Mouse (Mus musculus) forebrain, embryonic 11.5 days (tissue): ENCODE results near the gene Zbtb38. TPM values are rescaled to one million over a fixed set of nuclear protein-coding genes. Genes with fewer than 3 reads are reported as not detected.

Source experiments
- ATAC-seq: fragments of 200-750 bp; cut with Nextera tagmentation; replicated peaks from 2 replicates; pipeline ENCODE4 v1.8.0; 2017; ENCODE audit warnings: moderate TSS enrichment; ENCODE audit not compliant: low FRiP score
- DNase-seq: peaks from one replicate; pipeline ENCODE4 v3.0.0-alpha.2; 2017; ENCODE audit warnings: low spot score
- H3K27ac ChIP-seq: fragments of 300-500 bp; sonication (generic); 2 replicates; pipeline ENCODE4 v1.5.1; 2014; ENCODE audit warnings: low read depth, low read length
- H3K27me3 ChIP-seq: fragments of 300-500 bp; sonication (generic); 2 replicates; pipeline ENCODE4 v1.6.1; 2014; ENCODE audit warnings: mild to moderate bottlenecking, low read length, mixed read lengths; ENCODE audit not compliant: control insufficient read depth, insufficient read depth
- H3K36me3 ChIP-seq: fragments of 300-500 bp; sonication (generic); 2 replicates; pipeline ENCODE4 v1.6.1; 2014; ENCODE audit warnings: mild to moderate bottlenecking, low read length, moderate library complexity, mixed read lengths; ENCODE audit not compliant: control insufficient read depth, insufficient read depth
- H3K4me1 ChIP-seq: fragments of 300-500 bp; sonication (generic); replicated peaks from 2 replicates; pipeline ENCODE4 v1.6.1; 2014; ENCODE audit warnings: low read length, mixed read lengths; ENCODE audit not compliant: control insufficient read depth, insufficient read depth
- H3K4me2 ChIP-seq: fragments of 300-500 bp; sonication (generic); 2 replicates; pipeline ENCODE4 v1.6.1; 2014; ENCODE audit warnings: low read depth, mild to moderate bottlenecking, low read length, moderate library complexity, mixed read lengths; ENCODE audit not compliant: severe bottlenecking
- H3K4me3 ChIP-seq: fragments of 300-500 bp; sonication (generic); 2 replicates; pipeline ENCODE4 v1.5.1; 2014; ENCODE audit warnings: low read depth, low read length
- H3K9ac ChIP-seq: fragments of 300-500 bp; sonication (generic); 2 replicates; pipeline ENCODE4 v1.6.1; 2014; ENCODE audit warnings: low read length
- H3K9me3 ChIP-seq: fragments of 300-500 bp; sonication (generic); 2 replicates; pipeline ENCODE4 v1.6.1; 2016; ENCODE audit warnings: low read length, mixed read lengths; ENCODE audit not compliant: control insufficient read depth
- WGBS: fragments of 180-500 bp; shearing (Covaris S2); extraction: QIAGEN DNeasy Blood & Tissue Kit; methylation state at CpG from one replicate; pipeline ENCODE4 v1.1.7; 2014; 5-methylcytosine and 5-hydroxymethylcytosine counted together
- polyA plus RNA-seq: library from polyadenylated mRNA; unstranded; fragments of >200 nt; fragmentation: Nextera tagmentation; extraction: Ambion mirVana; gene quantifications from 2 replicates; pipeline ENCODE4 v1.2.1, GENCODE M21; 2014

Zbtb38 gene
- polyA plus RNA-seq, 1 experiment from 2014 or later, result 10.5 TPM

- DNase-seq (no peak), ATAC-seq (no peak)
- Histone ChIP-seq H3K4me1 (peaks cover 6% of the 10 kb centered on the region; the same call in 1 of the 2 replicates), H3K27me3 (no peaks in the 10 kb centered on the region), H3K9me3 (no peaks in the 10 kb centered on the region), H3K4me2 (no peak overlapping the region), H3K36me3 (no peaks in the 10 kb centered on the region), H3K9ac (no peak overlapping the region; the same call in 1 of the 2 replicates), H3K27ac (no peak overlapping the region), H3K4me3 (no peak overlapping the region)
- 66% methylated on average over 15 of the region's 15 CpGs for WGBS
Observed at GRCm38 (mm10) chr9:96740712-96741364, 11.8 kb downstream of the Zbtb38 start.

DNA sequence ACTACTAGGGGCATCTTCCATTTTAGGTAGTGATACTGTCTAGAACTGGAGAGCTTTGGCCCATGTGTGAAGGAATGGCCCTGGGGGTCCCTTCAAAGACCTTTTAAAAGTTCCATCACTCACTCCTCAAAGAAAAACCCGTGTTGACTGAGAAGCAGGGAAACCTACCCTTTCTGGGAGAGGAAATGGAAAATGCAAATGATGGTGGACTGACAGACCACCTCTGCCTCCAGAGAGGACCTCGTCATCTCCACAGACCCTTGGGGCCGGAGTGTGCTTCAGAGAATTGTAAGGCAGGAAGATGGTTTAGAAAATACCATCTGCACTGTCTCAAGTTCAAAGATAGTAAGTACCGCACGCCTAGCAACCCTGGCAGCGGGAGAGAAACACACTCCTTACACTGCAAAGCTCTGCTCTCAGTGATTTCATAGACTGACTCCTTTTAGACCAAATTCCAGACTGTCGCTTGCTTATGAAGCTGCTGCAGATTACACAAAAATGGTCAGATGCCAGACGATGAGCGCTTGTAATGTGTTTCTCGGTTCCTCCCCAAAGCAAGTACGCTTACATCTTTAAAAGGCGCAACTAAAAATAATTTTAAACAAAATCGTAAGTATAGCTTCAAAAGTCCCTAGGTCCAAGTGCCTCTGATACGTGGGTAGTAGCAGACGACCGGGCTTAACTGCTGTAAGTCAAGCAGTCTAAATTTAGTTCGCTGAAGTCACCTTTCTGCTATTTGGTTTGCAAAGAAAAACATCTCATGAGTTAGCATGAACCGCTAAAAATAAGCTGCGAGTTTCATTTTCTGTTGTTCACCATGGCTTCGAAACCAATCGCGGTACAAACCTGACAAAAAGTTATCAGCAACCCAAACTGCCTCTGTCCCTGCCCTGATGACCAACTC is 12.6 kb downstream of the Zbtb38 start:
- H3K4me3 ChIP-seq, result no peak overlapping the region
- DNase-seq (no peak), ATAC-seq (no peak)
- H3K27ac ChIP-seq, result no peak overlapping the region
- no peak overlapping the region for H3K9ac ChIP-seq
- H3K4me2 ChIP-seq, result no peak overlapping the region
- 93% methylated on average over 22 of the region's 22 CpGs for WGBS
- H3K9me3 ChIP-seq, result no peaks in the 10 kb centered on the region
- no peaks in the 10 kb centered on the region for H3K36me3 ChIP-seq
- H3K27me3 ChIP-seq, result no peaks in the 10 kb centered on the region
- H3K4me1 ChIP-seq, result peaks cover 6% of the 10 kb centered on the region; the same call in 1 of the 2 replicates

DNA sequence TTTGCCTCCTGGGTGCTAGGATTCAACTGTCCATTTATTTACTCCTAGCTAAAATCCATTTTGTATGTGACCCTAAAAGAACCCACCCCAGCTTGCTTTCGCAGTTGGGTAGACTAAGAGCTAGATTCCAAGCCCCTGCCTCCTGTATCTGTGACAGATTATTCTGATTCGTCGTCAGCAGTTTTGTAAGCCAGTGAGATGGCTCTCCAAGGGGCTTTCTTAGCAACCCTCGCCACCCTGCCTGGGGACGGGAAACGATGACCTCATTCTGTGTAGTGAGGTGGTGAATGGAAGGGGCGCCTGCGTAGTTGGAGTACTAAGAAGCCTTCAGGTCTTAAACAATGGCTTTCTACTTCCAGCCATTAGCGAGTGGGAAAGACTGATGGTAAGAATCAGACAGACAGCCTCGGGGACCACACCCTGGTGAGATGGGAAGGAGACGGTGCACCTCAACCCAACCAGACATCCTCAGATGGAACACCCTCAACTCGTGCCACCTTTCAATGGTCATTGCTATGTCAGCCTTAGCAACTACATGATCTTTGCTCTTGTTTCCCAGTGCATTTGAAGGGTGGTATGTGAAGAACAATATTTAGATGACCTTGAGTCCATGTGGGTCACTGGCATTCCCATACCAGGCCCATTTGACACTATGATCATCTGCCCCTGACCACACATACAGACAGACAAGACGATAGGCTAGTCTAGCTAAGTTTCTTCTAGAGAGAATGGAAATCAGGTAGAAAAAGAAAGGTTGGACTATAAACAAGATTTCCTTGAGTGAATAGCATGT is 13.9 kb downstream of the Zbtb38 start:
- H3K4me3 ChIP-seq, result no peak overlapping the region
- no peaks in the 10 kb centered on the region for H3K36me3 ChIP-seq
- no peak overlapping the region for H3K4me2 ChIP-seq
- DNase-seq, result no peak
- H3K27ac ChIP-seq, result no peak overlapping the region
- ATAC-seq, result no peak
- no peaks in the 10 kb centered on the region for H3K27me3 ChIP-seq
- peaks cover 6% of the 10 kb centered on the region; the same call in 1 of the 2 replicates for H3K4me1 ChIP-seq
- H3K9me3 ChIP-seq, result no peaks in the 10 kb centered on the region
- no peak overlapping the region for H3K9ac ChIP-seq
- WGBS, result 77% methylated on average over 13 of the region's 13 CpGs

DNA sequence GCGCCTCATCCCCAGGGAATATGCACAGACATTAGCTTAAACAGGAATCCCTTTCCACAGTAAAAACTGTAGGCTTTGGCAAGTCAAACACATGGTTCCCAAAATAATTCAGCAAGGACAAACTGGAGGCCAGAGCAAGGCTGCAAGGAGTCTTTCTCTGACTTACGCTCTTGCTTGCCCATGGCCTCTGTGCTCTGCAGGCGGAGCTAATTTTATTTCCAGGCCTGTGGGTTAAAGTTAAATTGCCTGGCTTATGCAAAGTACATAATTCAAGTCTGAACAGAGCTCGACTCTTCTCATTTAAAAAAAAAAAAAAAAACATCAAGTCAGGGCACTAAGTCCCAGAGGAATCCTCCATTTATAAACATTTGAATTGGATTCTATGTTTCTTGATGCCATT is 16.7 kb downstream of the Zbtb38 start:
- Histone ChIP-seq H3K4me1 (peaks cover 8% of the 10 kb centered on the region), H3K27ac (no peak overlapping the region), H3K27me3 (no peaks in the 10 kb centered on the region), H3K4me2 (no peak overlapping the region), H3K9me3 (no peaks in the 10 kb centered on the region), H3K9ac (no peak overlapping the region), H3K4me3 (no peak overlapping the region), H3K36me3 (no peaks in the 10 kb centered on the region)
- no peak for ATAC-seq
- peak; percentile 47 for DNase-seq
- WGBS, result 71% methylated on average over 4 of the region's 4 CpGs

DNA sequence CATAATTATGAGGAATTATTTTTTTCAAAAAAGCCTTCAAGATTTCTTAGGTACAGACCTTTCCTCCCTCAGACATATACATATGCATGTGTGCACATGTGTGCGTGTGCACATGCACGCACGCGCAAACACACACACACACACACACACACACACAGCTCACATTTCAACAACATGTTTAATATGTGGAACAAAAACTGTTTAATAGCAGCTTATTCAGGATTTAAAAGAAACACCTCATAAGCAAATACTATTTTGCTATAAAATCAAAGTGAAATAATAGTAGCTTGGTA is 19.3 kb downstream of the Zbtb38 start:
- DNase-seq (no peak), ATAC-seq (no peak)
- Histone ChIP-seq H3K27ac (no peak overlapping the region), H3K4me2 (no peak overlapping the region), H3K27me3 (no peaks in the 10 kb centered on the region), H3K9me3 (no peaks in the 10 kb centered on the region), H3K4me1 (peaks cover 7% of the 10 kb centered on the region), H3K36me3 (no peaks in the 10 kb centered on the region), H3K4me3 (no peak overlapping the region), H3K9ac (no peak overlapping the region)
- WGBS, result 96% methylated on average over 4 of the region's 4 CpGs

DNA sequence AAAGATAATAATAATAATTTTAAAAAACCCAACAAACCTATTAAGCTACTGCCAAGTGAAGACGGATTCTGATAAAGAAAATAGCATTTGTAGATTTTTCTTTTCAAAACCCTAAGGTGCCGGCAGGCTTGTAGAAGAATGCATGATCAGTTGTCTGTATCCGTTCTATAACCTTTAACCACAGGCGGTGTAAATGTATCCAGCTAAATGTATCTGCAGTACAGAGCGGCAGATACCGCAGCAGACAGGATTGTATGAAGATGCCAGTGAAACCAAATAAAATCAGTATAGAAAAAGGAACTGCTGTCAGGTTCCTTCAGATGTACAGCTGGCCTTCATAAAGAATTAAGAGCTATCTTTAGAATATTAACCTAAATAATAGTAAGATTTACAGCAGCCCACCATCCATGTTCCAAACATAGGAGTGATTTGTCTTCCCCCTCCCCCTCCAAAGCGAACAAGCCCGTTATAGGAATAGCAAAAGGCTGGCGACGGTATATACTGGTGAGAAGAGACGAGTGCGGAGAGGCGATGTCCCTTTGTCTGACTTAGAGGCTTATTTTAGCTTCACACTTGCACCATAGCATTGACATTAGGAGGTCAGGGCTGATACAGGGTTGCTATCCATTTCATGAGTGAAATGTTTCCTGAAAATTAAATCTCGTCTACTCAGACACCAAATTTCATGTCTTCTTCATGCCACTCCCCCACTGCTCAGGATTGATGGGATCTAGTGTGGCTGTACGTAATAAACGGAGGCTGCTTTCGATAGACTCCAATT is 19.8 kb downstream of the Zbtb38 start:
- Histone ChIP-seq H3K4me1 (peaks cover 7% of the 10 kb centered on the region), H3K9ac (no peak overlapping the region; the same call in 1 of the 2 replicates), H3K4me3 (no peak overlapping the region), H3K27me3 (no peaks in the 10 kb centered on the region), H3K4me2 (peak overlapping the region; percentile 42; the same call in 1 of the 2 replicates), H3K36me3 (no peaks in the 10 kb centered on the region), H3K9me3 (no peaks in the 10 kb centered on the region), H3K27ac (peak overlapping the region; percentile 4; the same call in 1 of the 2 replicates)
- no peak for ATAC-seq
- peak; percentile 16 for DNase-seq
- WGBS, result 77% methylated on average over 17 of the region's 17 CpGs

DNA sequence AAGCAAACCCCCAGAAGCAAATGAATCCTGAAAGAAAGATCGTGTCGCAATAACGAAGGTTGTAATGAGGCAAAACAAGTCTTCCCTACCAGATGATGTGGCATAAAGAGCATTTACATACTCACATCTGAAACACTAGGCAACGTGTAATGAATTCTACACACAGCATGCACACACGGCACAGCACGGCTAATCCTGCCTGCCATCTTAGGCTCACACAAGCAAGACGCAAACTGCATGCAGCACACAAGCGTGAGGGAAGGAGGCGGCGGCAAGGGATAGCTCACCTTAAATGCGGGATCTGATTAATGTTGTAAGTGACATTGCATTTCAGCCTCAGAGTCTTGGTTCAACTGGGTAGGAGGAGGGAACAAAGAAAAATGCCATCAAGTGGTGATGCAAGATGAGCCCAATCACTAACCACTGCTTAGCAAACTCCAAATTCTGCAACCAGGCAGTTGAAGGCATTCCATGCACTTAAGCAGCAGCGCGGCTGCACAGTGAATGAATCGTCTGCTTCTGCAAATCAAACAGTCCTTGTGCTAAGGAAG is 20.6 kb downstream of the Zbtb38 start:
- DNase-seq (peak; percentile 70), ATAC-seq (peak; percentile 65; the same call in 1 of the 2 replicates)
- H3K27ac ChIP-seq, result peak overlapping the region; percentile 70
- H3K9ac ChIP-seq, result peak overlapping the region; percentile 51
- H3K36me3 ChIP-seq, result no peaks in the 10 kb centered on the region
- peak overlapping the region; percentile 9; the same call in 1 of the 2 replicates for H3K4me3 ChIP-seq
- H3K9me3 ChIP-seq, result no peaks in the 10 kb centered on the region
- 22% methylated on average over 14 of the region's 14 CpGs for WGBS
- peak overlapping the region; percentile 42; the same call in 1 of the 2 replicates for H3K4me2 ChIP-seq
- no peaks in the 10 kb centered on the region for H3K27me3 ChIP-seq
- peaks cover 9% of the 10 kb centered on the region for H3K4me1 ChIP-seq
